Mouse (Mus musculus) Muller cell, postnatal 12 days (primary cell): ENCODE results near the gene Cacnb1.

Source experiments
- DNase-seq: peaks from one replicate; pipeline ENCODE4 v3.0.0-alpha.2; 2015; ENCODE audit errors: inconsistent ontology term

Cacnb1 gene

DNA sequence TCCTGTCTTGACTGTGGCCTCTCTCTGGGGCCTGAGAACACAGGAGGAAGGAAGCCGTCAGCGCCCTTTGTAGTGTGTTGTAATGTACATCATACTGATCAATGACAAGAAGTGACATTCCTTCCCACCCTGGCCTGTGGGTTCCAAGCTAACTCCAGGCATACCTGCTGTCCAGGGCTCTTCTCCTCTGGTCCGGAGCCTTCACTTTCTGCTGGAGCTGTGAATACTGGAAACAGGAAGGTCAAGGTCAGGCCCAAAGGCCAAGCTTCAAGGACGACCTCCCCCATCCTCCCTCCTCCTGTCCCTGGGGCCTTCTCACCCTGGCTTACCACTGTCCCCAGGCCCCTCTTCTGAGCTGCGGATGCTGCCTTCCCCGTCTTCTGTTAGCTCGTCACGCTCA, 18.1 kb upstream of the Cacnb1 start:
- DNase-seq: no peak

GRCm38 (mm10) chr11:98037871-98038270, 15.0 kb upstream of the Cacnb1 start:
- DNase-seq: no peak

GRCm38 (mm10) chr11:98035977-98036377, 13.1 kb upstream of the Cacnb1 start:
- peak; percentile 90 for DNase-seq

- DNase-seq: no peak
Measured at GRCm38 (mm10) chr11:98034840-98035239, 12.0 kb upstream of the Cacnb1 start.

GRCm38 (mm10) chr11:98034061-98034460, 11.2 kb upstream of the Cacnb1 start:
- no peak for DNase-seq

- peak; percentile 60 for DNase-seq
Measured at GRCm38 (mm10) chr11:98031443-98031770, 8.6 kb upstream of the Cacnb1 start.

GRCm38 (mm10) chr11:98030701-98031442, 8.0 kb upstream of the Cacnb1 start:
- DNase-seq: no peak

DNA sequence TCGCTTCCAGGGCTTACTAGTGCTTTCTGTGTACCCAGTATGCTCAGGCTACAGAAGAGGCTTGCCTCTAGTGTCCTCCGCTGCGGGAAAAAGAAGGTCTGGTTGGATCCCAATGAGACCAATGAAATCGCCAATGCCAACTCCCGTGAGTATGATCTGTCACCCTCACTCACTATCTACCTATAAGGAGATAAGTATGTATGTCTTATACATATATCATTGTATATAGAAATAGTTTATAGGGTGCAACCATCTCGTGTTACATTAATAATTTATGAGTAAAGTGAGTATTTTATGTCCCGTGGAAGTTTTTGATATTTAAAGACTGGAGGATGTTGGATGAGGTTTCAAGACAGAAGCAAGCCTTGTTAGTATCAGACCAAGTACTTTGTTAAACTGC, 5.0 kb upstream of the Cacnb1 start:
- DNase-seq: no peak

DNA sequence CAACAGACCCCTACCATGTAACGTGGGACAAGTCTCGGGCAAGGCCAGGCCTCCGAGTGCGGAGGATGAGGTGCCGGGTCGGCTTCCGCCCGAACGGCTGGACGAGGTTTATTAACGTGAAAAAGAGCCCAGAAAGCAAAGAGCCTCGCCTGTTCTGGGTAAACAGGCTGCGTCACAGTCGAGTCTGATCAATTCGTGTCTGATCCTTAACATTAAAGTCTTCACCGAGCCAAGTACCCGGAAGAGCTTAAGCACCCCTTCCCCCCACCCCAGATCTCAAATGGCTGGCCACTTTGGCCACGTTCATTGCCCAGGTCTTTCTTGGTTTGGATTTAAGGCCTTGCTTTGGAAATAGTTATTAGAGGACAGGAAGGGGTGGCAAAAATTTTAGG, 4.5 kb upstream of the Cacnb1 start:
- no peak for DNase-seq

- peak; percentile 93 for DNase-seq
Measured at GRCm38 (mm10) chr11:98026570-98027296, 3.9 kb upstream of the Cacnb1 start, which contains the start of gene Rpl19. Gene Rpl19, plus strand, starts transcription at chr11:98026710.

DNA sequence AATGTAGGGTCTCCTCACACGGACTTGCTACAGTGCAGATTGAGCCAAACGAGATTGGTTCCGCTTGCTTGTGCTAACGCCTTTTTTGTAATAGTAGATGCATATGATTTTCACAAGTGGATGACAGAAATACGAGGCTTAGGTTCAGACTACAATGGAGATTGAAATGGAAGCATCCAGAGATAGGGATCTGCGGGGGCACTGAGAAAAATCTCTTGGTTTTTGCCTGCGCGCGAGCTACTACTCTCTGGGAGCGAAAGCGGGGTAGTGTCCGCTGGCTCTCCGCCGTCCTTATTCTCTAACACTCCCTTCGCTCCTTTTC, 3.4 kb upstream of the Cacnb1 start:
- DNase-seq: no peak

- DNase-seq: no peak
Measured at GRCm38 (mm10) chr11:98024516-98024915, 1.7 kb upstream of the Cacnb1 start.

DNA sequence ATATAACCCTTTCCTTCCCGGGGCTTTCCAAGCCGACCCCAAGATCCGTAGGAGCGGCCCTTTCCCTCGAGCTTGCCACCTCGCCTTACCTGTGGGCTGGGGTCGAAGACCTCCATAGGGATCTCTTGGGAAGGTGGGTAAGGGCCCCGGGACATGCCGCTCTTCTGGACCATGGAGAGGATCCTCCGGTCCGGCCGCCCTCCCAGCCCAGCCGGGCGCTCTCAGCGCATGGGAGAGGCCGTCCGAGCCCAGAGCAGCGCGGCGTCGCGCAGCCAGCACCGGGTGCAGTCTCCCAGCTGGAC, 630 bp downstream of the Cacnb1 start:
- no peak for DNase-seq

DNA sequence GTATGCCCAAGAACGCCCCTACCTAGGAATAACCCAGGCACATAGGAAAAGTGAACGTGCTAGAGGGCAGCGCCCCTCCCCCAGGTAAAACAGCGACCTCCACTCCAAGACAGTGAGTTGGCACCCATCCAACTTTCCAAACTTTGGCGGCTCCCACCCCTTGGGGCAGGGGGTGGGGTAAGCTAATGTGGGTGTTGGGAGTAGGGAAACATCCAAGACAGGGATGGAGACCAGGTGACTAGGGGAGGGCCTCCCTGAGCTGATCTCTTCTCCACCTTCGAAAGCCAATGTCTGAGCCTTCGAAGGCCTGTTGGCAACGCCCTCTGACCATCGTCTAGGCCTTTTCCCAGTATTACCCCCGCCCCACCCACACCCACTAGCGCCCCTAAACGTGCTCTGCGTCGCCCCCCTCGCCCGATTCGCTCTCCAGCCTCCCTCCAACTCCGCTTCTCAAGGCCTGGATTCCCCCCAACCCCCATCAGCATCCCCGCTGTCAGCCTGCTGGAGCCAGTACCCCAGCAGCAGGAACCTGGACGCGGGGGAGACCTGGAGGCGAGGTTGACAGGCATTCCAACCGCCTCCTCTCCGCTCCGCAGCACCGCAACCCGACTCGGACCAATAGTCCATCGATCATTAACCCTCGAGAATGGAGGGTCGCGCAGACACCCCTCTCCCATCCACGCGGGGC, 1.1 kb downstream of the Cacnb1 start:
- DNase-seq: peak; percentile 66

- DNase-seq: no peak
Measured at GRCm38 (mm10) chr11:98021118-98021517, 1.7 kb downstream of the Cacnb1 start.

DNA sequence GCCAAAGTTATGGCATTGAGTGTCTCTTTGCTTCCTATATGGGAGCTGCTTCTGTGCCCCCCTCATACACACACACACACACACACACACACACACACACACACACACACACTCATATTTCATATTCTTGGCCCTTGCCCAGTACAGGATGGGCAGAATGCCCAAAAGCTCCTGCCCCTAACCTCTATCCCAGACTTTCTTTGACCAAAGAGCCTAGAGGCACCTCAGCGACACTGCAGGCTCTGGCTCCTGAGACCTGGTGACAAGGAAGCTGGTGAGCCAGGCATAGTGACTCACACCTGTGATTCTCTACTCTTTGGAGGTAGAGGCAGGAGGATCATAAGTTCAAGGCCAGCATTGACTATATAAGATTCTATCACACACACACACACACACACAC, 2.1 kb downstream of the Cacnb1 start:
- no peak for DNase-seq

DNA sequence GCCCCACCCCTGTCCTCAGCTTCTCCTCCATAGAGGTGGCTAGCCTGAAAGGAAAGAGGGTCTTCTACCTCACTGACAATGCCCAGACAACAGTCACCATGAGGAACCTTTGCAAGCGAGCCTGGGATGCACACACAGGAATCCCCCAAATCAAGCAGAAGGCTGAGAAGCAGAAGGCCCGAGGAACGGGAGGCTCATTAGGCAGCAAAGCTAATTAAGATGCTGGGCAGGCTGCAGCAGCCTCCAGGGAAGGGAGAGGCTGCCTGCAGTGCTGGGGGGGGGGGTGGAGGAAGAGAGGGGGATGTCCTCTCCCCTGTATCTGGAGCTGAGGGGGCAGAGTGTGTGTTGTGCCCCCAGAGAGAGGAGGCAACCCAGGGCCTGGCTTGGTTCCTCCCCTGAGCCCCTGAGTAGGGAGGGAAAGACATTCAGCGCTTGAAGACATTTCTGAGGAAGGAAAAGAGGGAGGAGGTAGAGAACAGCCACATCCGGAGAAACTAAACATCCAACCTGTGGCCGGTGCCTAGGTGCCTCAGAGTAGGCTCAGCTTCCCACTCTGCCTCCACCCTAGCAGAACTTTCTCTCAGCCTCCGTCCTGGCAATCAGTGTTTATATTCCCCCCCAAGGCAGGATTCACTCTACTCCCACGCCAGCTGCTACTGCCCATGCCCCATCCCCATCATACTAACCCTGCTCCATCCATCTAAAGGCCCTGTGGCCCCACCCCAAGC, 2.8 kb downstream of the Cacnb1 start:
- DNase-seq: no peak

DNA sequence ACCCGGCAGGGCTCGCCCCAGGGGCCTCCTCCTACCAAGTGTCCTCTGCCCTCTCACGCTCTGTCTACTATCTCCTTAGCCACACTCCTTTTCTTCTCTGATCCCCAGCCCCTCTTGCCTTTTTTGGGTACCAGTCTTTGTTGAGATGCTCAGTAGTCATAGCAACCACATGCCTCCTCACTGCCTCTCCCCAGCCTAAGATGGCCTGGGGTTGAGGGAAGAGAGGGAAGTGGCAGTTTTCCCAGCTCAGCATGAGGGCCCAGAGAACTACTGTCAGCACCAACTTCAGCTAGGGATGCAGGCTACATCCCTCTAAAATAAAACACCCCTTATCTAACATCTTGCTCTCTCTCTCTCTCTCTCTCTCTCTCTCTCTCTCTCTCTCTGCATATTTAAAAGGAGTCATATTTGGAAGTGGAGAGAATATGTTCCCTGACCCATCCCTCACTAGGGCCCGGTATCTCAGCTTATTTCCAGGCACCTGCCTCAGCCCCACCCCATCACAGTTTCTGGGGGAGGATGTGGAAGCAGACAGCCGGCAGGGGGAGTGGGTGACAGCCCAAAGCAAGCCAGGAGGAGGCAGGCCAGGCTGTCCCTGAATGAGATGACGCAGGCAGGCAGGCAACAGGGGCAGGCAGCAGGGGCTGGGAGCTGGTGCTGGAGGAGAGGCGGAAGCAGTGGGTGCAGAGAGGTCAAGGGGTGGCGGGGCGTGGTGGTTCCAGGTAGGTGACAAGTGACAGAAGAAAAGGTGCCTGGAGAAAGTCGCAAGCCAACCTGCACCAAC, 3.8 kb downstream of the Cacnb1 start:
- peak; percentile 64 for DNase-seq

DNA sequence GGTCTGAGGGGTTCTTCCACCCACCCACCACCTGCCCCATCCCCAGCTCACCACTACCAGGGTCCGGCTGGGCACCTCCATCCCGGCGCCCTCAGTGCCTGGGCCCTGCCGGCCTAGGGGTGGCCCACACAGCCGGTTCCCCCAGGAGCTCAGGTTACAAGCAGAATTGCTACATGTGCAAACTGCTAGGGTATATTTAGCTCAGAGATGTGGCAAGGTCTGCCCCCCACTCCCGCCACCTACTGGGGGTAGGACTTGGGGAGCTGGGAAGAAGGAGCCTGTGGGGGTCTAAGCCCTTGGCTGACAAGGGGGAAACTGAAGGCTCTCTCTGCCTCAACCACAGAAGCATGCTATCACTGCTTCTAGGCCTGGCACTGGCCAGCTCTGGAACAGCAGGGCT, 4.6 kb downstream of the Cacnb1 start:
- no peak for DNase-seq

DNA sequence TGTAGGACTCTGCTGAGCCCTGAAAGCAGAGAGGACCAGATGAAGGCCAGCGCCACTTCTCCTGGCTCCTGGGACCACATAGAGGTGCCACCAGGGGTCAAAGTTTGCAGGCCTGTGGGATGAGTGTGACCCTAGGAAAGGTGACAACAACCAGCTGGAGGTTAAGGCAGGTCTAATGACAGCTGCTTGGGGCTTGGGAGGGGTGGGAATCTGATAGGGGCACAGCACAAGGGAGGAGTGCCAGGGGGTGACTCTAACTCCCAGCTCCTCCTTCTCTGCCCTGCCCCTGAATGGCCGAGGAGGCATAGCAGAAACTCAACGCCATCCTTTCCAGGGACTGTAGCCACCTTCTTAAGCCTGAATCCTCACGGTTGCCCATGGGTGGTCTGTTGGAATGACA, 6.0 kb downstream of the Cacnb1 start:
- no peak for DNase-seq

DNA sequence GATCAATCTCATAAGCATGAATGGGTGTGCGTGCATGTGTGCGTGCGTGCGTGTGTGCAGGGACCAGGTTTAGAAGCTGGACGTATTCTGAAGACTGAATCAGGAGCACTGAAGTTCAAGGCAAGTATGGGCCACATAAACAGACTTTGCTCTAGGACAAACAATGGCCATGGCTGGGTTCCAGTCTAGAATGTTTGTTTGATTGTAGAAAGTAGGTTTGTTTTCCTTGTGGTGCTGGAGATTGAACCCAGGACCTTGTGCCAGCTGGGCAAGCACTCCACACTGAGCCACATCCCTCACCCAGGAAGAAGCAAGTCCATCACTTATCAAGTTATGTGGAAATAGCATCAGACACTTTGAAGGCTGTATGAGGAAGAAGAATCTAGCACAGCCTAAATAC, 6.7 kb downstream of the Cacnb1 start:
- no peak for DNase-seq

DNA sequence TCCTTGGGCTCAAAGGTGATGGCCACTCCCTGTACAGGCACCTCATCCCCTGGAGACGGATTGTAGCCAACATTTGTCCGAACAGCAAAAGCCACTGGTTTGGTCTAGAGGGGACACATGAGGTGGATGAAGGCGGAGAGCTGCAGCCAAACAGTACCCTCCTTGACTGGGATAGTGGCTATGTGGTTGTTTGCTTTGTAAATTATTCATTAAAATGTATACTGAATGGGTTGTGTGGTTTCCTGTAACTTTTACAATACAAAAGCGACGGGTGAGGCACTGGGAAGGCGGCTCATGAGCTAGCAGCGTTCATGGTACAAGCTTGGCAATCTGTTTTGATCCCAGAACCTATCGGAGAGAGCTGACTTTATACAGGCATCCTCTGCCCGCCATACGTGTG, 10.0 kb downstream of the Cacnb1 start:
- no peak for DNase-seq
